Mouse (Mus musculus): Measurements from ENCODE around the gene Ptpdc1. TPM values are rescaled to one million over a fixed set of nuclear protein-coding genes. Genes with fewer than 3 reads are reported as not detected.
A peak's percentile ranks its signal among the peaks of the same experiment; 100 is the strongest.

Ptpdc1 gene
- polyA plus RNA-seq, 1 experiment: 5.5 TPM

GRCm38 (mm10) chr13:48658588-48659253 is 33.3 kb upstream of the Ptpdc1 start:
- TF ChIP-seq CEBPB (IDR thresholded peaks at IDR 0.05; ENCODE audit: low read depth) (no peak), FOSL1 (IDR thresholded peaks at IDR 0.05; ENCODE audit: insufficient read depth, low read length, poor library complexity, severe bottlenecking) (no peak), MYOG (IDR thresholded peaks at IDR 0.05; ENCODE audit: control insufficient read depth, extremely low read depth, insufficient read length) (no peak), MAX (IDR thresholded peaks at IDR 0.05) (no peak), MYOD1 (IDR thresholded peaks at IDR 0.05; ENCODE audit: control insufficient read depth, insufficient read length, low read depth) (no peak), CTCF (IDR thresholded peaks at IDR 0.05; ENCODE audit: control insufficient read depth, insufficient read depth, insufficient read length) (no peak), USF1 (IDR thresholded peaks at IDR 0.05; ENCODE audit: low read depth) (no peak)
- Histone ChIP-seq H3ac (ENCODE audit: control insufficient read depth, insufficient read length, low read depth) (no peak overlapping the region), H3K79me2 (ENCODE audit: control insufficient read depth, insufficient read depth) (no peaks in the 10 kb centered on the region), H3K27me3 (ENCODE audit: control insufficient read depth, insufficient read depth, insufficient read length) (peaks cover 61% of the 10 kb centered on the region), H3K36me3 (ENCODE audit: control insufficient read depth, insufficient read depth) (no peaks in the 10 kb centered on the region), H3K79me3 (ENCODE audit: low read depth) (no peaks in the 10 kb centered on the region), H3K4me3 (ENCODE audit: insufficient read depth, poor library complexity, severe bottlenecking) (no peak overlapping the region)

- TF ChIP-seq MYOG (IDR thresholded peaks at IDR 0.05; ENCODE audit: control insufficient read depth, extremely low read depth, insufficient read length): no peak
- no peak for TF ChIP-seq FOSL1 (IDR thresholded peaks at IDR 0.05; ENCODE audit: insufficient read depth, low read length, poor library complexity, severe bottlenecking)
- no peak for TF ChIP-seq CTCF (IDR thresholded peaks at IDR 0.05; ENCODE audit: control insufficient read depth, insufficient read depth, insufficient read length)
- no peak for TF ChIP-seq MAX (IDR thresholded peaks at IDR 0.05)
- no peak for TF ChIP-seq MYOD1 (IDR thresholded peaks at IDR 0.05; ENCODE audit: control insufficient read depth, insufficient read length, low read depth)
- no peak for TF ChIP-seq CEBPB (IDR thresholded peaks at IDR 0.05; ENCODE audit: low read depth)
- no peak for TF ChIP-seq USF1 (IDR thresholded peaks at IDR 0.05; ENCODE audit: low read depth)
- H3K79me3 ChIP-seq (ENCODE audit: low read depth): no peaks in the 10 kb centered on the region
- peaks cover 53% of the 10 kb centered on the region for H3K27me3 ChIP-seq (ENCODE audit: control insufficient read depth, insufficient read depth, insufficient read length)
- H3K36me3 ChIP-seq (ENCODE audit: control insufficient read depth, insufficient read depth): no peaks in the 10 kb centered on the region
- no peak overlapping the region for H3K4me3 ChIP-seq (ENCODE audit: insufficient read depth, poor library complexity, severe bottlenecking)
- H3ac ChIP-seq (ENCODE audit: control insufficient read depth, insufficient read length, low read depth): no peak overlapping the region
- no peaks in the 10 kb centered on the region for H3K79me2 ChIP-seq (ENCODE audit: control insufficient read depth, insufficient read depth)
These were observed 32.3 kb upstream of the Ptpdc1 start for GRCm38 (mm10) chr13:48657791-48658190.

GRCm38 (mm10) chr13:48655637-48656036 is 30.2 kb upstream of the Ptpdc1 start:
- TF ChIP-seq FOSL1 (IDR thresholded peaks at IDR 0.05; ENCODE audit: insufficient read depth, low read length, poor library complexity, severe bottlenecking): no peak
- TF ChIP-seq MYOG (IDR thresholded peaks at IDR 0.05; ENCODE audit: control insufficient read depth, extremely low read depth, insufficient read length): no peak
- TF ChIP-seq CTCF (IDR thresholded peaks at IDR 0.05; ENCODE audit: control insufficient read depth, insufficient read depth, insufficient read length): no peak
- TF ChIP-seq USF1 (IDR thresholded peaks at IDR 0.05; ENCODE audit: low read depth): no peak
- TF ChIP-seq CEBPB (IDR thresholded peaks at IDR 0.05; ENCODE audit: low read depth): no peak
- TF ChIP-seq MAX (IDR thresholded peaks at IDR 0.05): no peak
- no peak for TF ChIP-seq MYOD1 (IDR thresholded peaks at IDR 0.05; ENCODE audit: control insufficient read depth, insufficient read length, low read depth)
- Histone ChIP-seq H3ac (ENCODE audit: control insufficient read depth, insufficient read length, low read depth) (no peak overlapping the region), H3K27me3 (ENCODE audit: control insufficient read depth, insufficient read depth, insufficient read length) (peaks cover 33% of the 10 kb centered on the region), H3K4me3 (ENCODE audit: insufficient read depth, poor library complexity, severe bottlenecking) (no peak overlapping the region), H3K36me3 (ENCODE audit: control insufficient read depth, insufficient read depth) (no peaks in the 10 kb centered on the region), H3K79me2 (ENCODE audit: control insufficient read depth, insufficient read depth) (no peaks in the 10 kb centered on the region), H3K79me3 (ENCODE audit: low read depth) (no peaks in the 10 kb centered on the region)

GRCm38 (mm10) chr13:48653788-48654770 is 28.6 kb upstream of the Ptpdc1 start:
- Histone ChIP-seq H3K36me3 (ENCODE audit: control insufficient read depth, insufficient read depth) (no peaks in the 10 kb centered on the region), H3K27me3 (ENCODE audit: control insufficient read depth, insufficient read depth, insufficient read length) (peaks cover 18% of the 10 kb centered on the region), H3K79me3 (ENCODE audit: low read depth) (no peaks in the 10 kb centered on the region), H3K79me2 (ENCODE audit: control insufficient read depth, insufficient read depth) (no peaks in the 10 kb centered on the region), H3K4me3 (ENCODE audit: insufficient read depth, poor library complexity, severe bottlenecking) (no peak overlapping the region), H3ac (ENCODE audit: control insufficient read depth, insufficient read length, low read depth) (no peak overlapping the region)
- TF ChIP-seq MAX (IDR thresholded peaks at IDR 0.05) (no peak), CTCF (IDR thresholded peaks at IDR 0.05; ENCODE audit: control insufficient read depth, insufficient read depth, insufficient read length) (peak; percentile 30)

GRCm38 (mm10) chr13:48651132-48652065 is 25.9 kb upstream of the Ptpdc1 start:
- Histone ChIP-seq H3K79me2 (ENCODE audit: control insufficient read depth, insufficient read depth) (no peaks in the 10 kb centered on the region), H3K27me3 (ENCODE audit: control insufficient read depth, insufficient read depth, insufficient read length) (no peaks in the 10 kb centered on the region), H3ac (ENCODE audit: control insufficient read depth, insufficient read length, low read depth) (no peak overlapping the region), H3K36me3 (ENCODE audit: control insufficient read depth, insufficient read depth) (no peaks in the 10 kb centered on the region), H3K4me3 (ENCODE audit: insufficient read depth, poor library complexity, severe bottlenecking) (no peak overlapping the region), H3K79me3 (ENCODE audit: low read depth) (no peaks in the 10 kb centered on the region)
- TF ChIP-seq MYOG (IDR thresholded peaks at IDR 0.05; ENCODE audit: control insufficient read depth, extremely low read depth, insufficient read length): no peak
- TF ChIP-seq USF1 (IDR thresholded peaks at IDR 0.05; ENCODE audit: low read depth): no peak
- TF ChIP-seq MYOD1 (IDR thresholded peaks at IDR 0.05; ENCODE audit: control insufficient read depth, insufficient read length, low read depth): no peak

Measured in C2C12 (cell line).